10 mouse cellular contexts compared by ENCODE assay signal in genomic region chr2:72499074-72499721, GRCm38 (mm10). TPM values are rescaled to one million over a fixed set of nuclear protein-coding genes. Genes with fewer than 3 reads are reported as not detected.
DNase-seq lines count a peak whose midpoint lies in the region; ATAC-seq lines count a peak whose summit lies in the region.
"Had no signal": no experiment of that assay in that cellular context is flagged by ENCODE, and none has a peak within 500 bp of the region (broad histone marks: within the 10 kb centered on the region; RNA-seq: fewer than 3 reads in every experiment).

No protein-coding gene starts in this region.

- 0 out of 2 replicates have a peak, but pooled peaks cover 6% of the 10 kb centered on the region for H3K27me3 ChIP-seq in lung, embryonic 15.5 days
- no peaks in the 10 kb centered on the region for H3K27me3 ChIP-seq in forebrain, embryonic 14.5 days (replicated peaks; ENCODE audit: control insufficient read depth, insufficient read depth, low read length)
- no peaks in the 10 kb centered on the region for H3K27me3 ChIP-seq in limb, embryonic 15.5 days
- no peaks in the 10 kb centered on the region for H3K27me3 ChIP-seq in stomach, embryonic 14.5 days (ENCODE audit: control insufficient read depth, insufficient read depth, low read length)

- H3K4me2 ChIP-seq in lung, embryonic 15.5 days = peak overlapping the region; percentile 36
- H3K4me2 ChIP-seq in forebrain, embryonic 14.5 days (ENCODE audit: low read length) = peak overlapping the region; percentile 46
- H3K4me2 ChIP-seq in limb, embryonic 15.5 days = peak overlapping the region; percentile 40
- peak overlapping the region; percentile 37; the same call in 1 of the 2 replicates for H3K4me2 ChIP-seq in stomach, embryonic 14.5 days (replicated peaks; ENCODE audit: low read depth, low read length)

- H3K4me1 ChIP-seq in lung, embryonic 15.5 days = peaks cover 16% of the 10 kb centered on the region
- peaks cover 14% of the 10 kb centered on the region for H3K4me1 ChIP-seq in forebrain, embryonic 14.5 days (ENCODE audit: control insufficient read depth, insufficient read depth, low read length)
- H3K4me1 ChIP-seq in limb, embryonic 15.5 days = peaks cover 6% of the 10 kb centered on the region
- H3K4me1 ChIP-seq in stomach, embryonic 14.5 days (ENCODE audit: control insufficient read depth, insufficient read depth, low read length) = peaks cover 5% of the 10 kb centered on the region

- no peak for DNase-seq in lung, postnatal 36 days
- DNase-seq in forebrain, embryonic 14.5 days (ENCODE audit: low spot score) = peak; percentile 44
- no peak for DNase-seq in gastrocnemius, postnatal 36 days
- DNase-seq in kidney, postnatal 10 days = no peak
- DNase-seq in spleen, postnatal 10 days (ENCODE audit: low spot score in 2 of 2) = no peak
- DNase-seq: cerebellum, adult 11-12 months had no signal

- no peak for ATAC-seq in lung, embryonic 15.5 days (ENCODE audit: borderline replicate concordance, extremely low read depth, low FRiP score, low TSS enrichment)
- ATAC-seq in forebrain, embryonic 14.5 days = no peak
- no peak for ATAC-seq in limb, embryonic 15.5 days (ENCODE audit: insufficient number of reproducible peaks, low FRiP score, low TSS enrichment, low read depth)
- ATAC-seq in stomach, embryonic 14.5 days (ENCODE audit: insufficient number of reproducible peaks, insufficient read depth, low FRiP score, low read depth) = no peak

- H3K4me3 ChIP-seq in lung, embryonic 15.5 days = no peak overlapping the region
- peak overlapping the region; percentile 12; the same call in 1 of the 2 replicates for H3K4me3 ChIP-seq in forebrain, embryonic 14.5 days (ENCODE audit: low read depth, low read length)
- peak overlapping the region; percentile 16; the same call in 1 of the 2 replicates for H3K4me3 ChIP-seq in limb, embryonic 15.5 days
- no peak overlapping the region for H3K4me3 ChIP-seq in stomach, embryonic 14.5 days (ENCODE audit: low read depth, low read length)

- intact Hi-C loops in gastrocnemius, postnatal 36 days (cut with DNase I) = loop anchor here (10.0 kb wide), 1 partner anchor 274 kb away; no protein-coding TSS in a partner anchor

- H3K9ac ChIP-seq in lung, embryonic 15.5 days = no peak overlapping the region
- H3K9ac ChIP-seq in forebrain, embryonic 14.5 days (ENCODE audit: low read length) = peak overlapping the region; percentile 26; the same call in 1 of the 2 replicates
- no peak overlapping the region for H3K9ac ChIP-seq in limb, embryonic 15.5 days
- H3K9ac ChIP-seq in stomach, embryonic 14.5 days (replicated peaks; ENCODE audit: low read depth, low read length) = no peak overlapping the region

- WGBS in lung, embryonic 15.5 days = 14% methylated on average over 23 of the region's 23 CpGs
- 2% methylated on average over 23 of the region's 23 CpGs for WGBS in forebrain, embryonic 14.5 days
- WGBS in limb, embryonic 15.5 days = 7% methylated on average over 23 of the region's 23 CpGs
- 9% methylated on average over 23 of the region's 23 CpGs for WGBS in stomach, embryonic 14.5 days

- H3K9me3 ChIP-seq in lung, embryonic 15.5 days = no peaks in the 10 kb centered on the region
- no peaks in the 10 kb centered on the region for H3K9me3 ChIP-seq in forebrain, embryonic 14.5 days (replicated peaks; ENCODE audit: control insufficient read depth, low read length)
- no peaks in the 10 kb centered on the region for H3K9me3 ChIP-seq in limb, embryonic 15.5 days
- no peaks in the 10 kb centered on the region for H3K9me3 ChIP-seq in stomach, embryonic 14.5 days (ENCODE audit: control insufficient read depth, low read depth, low read length)

- no peak overlapping the region for H3K27ac ChIP-seq in lung, embryonic 15.5 days
- no peak overlapping the region for H3K27ac ChIP-seq in forebrain, embryonic 14.5 days (ENCODE audit: low read depth, low read length)
- H3K27ac ChIP-seq in limb, embryonic 15.5 days = no peak overlapping the region
- H3K27ac ChIP-seq in stomach, embryonic 14.5 days (ENCODE audit: low read length) = no peak overlapping the region
- H3K27ac ChIP-seq: macrophage had no signal

- no peaks in the 10 kb centered on the region for H3K36me3 ChIP-seq in lung, embryonic 15.5 days
- H3K36me3 ChIP-seq in forebrain, embryonic 14.5 days (ENCODE audit: control insufficient read depth, insufficient read depth, low read length) = no peaks in the 10 kb centered on the region
- no peaks in the 10 kb centered on the region for H3K36me3 ChIP-seq in limb, embryonic 15.5 days
- no peaks in the 10 kb centered on the region for H3K36me3 ChIP-seq in stomach, embryonic 14.5 days (ENCODE audit: control insufficient read depth, insufficient read depth, low read length)

RNA-seq across cellular contexts. Expression of gene Cdca7, which starts 23.2 kb away (rescaled TPM):
- polyA plus RNA-seq in lung, embryonic 15.5 days (2015; fragmentation: Nextera tagmentation; extraction: Ambion mirVana) = 149 and 157 TPM in 2 replicates
- 113 and 116 TPM in 2 replicates for polyA plus RNA-seq in forebrain, embryonic 14.5 days (2014; fragmentation: Nextera tagmentation; extraction: Ambion mirVana)
- polyA plus RNA-seq in limb, embryonic 15.5 days (2015; fragmentation: Nextera tagmentation; extraction: Ambion mirVana) = 113 and 119 TPM in 2 replicates
- 151 and 157 TPM in 2 replicates for polyA plus RNA-seq in stomach, embryonic 14.5 days (2014; fragmentation: Nextera tagmentation; extraction: Ambion mirVana)
- total RNA-seq in gastrocnemius, postnatal 36 days (2021) = under 1 TPM; 0.52 to 0.84 TPM

Comparison
In these comparisons a context has a peak if more than half of its experiments do, and no peak if none do; other contexts are left out.
1. H3K4me3 ChIP-seq: peak in forebrain, embryonic 14.5 days (single experiment) and limb, embryonic 15.5 days (single experiment); none in lung, embryonic 15.5 days (single experiment) and stomach, embryonic 14.5 days (single experiment).
2. Peak in every context shown above with its lines, with median percentiles within 50 percentile points of each other: H3K4me2 ChIP-seq.